Mouse (Mus musculus) liver, adult 2 months (tissue): ENCODE results near the gene Pwwp2b.

Experiments
- CTCF ChIP-seq: fragments of 200-500 bp; IDR thresholded peaks from 2 replicates; pipeline ENCODE4 v1.5.1; 2011; ENCODE audit warnings: low read depth, low read length, control low read depth
- POLR2A ChIP-seq: fragments of 200-500 bp; IDR thresholded peaks from 2 replicates; pipeline ENCODE4 v1.6.1; 2011; ENCODE audit warnings: low read length, control low read depth; ENCODE audit not compliant: insufficient read depth; ENCODE audit errors: extremely low read depth

DNA sequence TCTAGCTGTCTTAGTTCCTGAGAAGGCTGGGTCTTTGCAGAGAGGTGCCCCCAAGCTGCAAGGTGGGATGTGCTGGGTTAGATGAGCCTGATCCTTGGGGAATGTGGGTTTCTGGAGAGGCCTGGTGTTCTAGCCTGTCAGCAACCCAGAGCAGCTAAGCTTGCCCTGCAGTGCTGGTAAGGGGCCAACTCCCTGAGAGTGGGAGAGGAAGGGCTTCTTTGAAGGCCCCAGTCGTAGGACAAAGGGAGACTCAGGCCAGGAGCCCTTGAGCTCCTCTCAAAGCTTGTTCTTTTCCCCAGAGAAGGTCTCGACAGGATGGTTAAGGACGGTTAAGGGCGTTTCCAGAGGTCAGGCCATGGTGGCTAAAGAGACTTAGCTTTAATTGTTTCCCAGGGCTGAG, 16.1 kb downstream of the Pwwp2b start:
- no peak for TF ChIP-seq CTCF
- no peak for TF ChIP-seq POLR2A
